Mouse (Mus musculus) heart, adult 18-20 months (tissue): ENCODE results near the gene Stap1. TPM values are rescaled to one million over a fixed set of nuclear protein-coding genes. Genes with fewer than 3 reads are reported as not detected.

Source experiments
- DNase-seq, 2 experiments: peaks; one replicate each; pipeline ENCODE4 v3.0.0; 2021 to 2022; ENCODE audit warnings: mixed read lengths in 1 of 2
- total RNA-seq, 2 experiments: library from RNA; stranded (reverse); gene quantifications; 2 replicates each; pipeline ENCODE4 v1.2.3; 2021

Gene Stap1
- total RNA-seq, 2 experiments from 2014 or later = 0.30 to 1.8 TPM

DNA sequence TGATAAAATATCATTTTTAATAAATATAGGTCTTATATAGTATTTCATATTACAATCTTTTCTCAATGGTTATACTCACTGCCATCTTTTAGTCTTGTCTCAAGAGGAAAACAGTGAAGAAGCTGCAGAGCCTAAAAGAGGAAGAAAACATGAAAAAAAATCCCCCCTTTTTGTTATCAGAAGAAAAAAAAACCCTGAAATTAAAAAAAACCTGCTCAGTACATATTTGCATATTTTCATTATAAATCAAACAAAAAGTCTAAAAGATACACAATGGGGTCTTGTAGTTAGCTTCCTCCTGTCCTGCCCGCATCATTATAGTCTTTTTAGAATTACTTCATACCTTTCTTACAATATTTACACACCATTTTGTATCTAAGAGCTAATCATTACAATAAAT lies 57.2 kb downstream of the Stap1 start:
- no peak for DNase-seq

GRCm38 (mm10) chr5:86129828-86130227 lies 58.3 kb downstream of the Stap1 start:
- DNase-seq = no peak

Other genes starting within 250 kb of the Stap1 start
- gene Cenpc1, start 6.2 kb upstream of the Stap1 start, total RNA-seq = 1 to 10 TPM; 4.8 to 5.8 TPM
- gene Uba6, start 101.1 kb downstream of the Stap1 start, total RNA-seq = 1 to 10 TPM; 8.5 to 9.3 TPM
- gene Gnrhr, start 126.2 kb downstream of the Stap1 start, total RNA-seq = under 1 TPM; 0.45 to 0.51 TPM
- not detected for gene Tmprss11c, start 217.6 kb downstream of the Stap1 start, total RNA-seq